Mouse (Mus musculus) lung, embryonic 14.5 days (tissue): ENCODE data around the gene Parp9. TPM values are rescaled to one million over a fixed set of nuclear protein-coding genes. Genes with fewer than 3 reads are reported as not detected.

Source experiments
- ATAC-seq: fragments of 200-750 bp; cut with Nextera tagmentation; 2 replicates; pipeline ENCODE4 v1.8.0; 2017; ENCODE audit warnings: mild to moderate bottlenecking, moderate TSS enrichment, moderate library complexity; ENCODE audit not compliant: insufficient read depth
- DNase-seq: peaks from one replicate; pipeline ENCODE4 v3.0.0-alpha.2; 2015
- H3K27ac ChIP-seq: fragments of 300-500 bp; sonication (generic); 2 replicates; pipeline ENCODE4 v1.5.1; 2014; ENCODE audit warnings: low read depth, mild to moderate bottlenecking, moderate library complexity
- H3K27me3 ChIP-seq: fragments of 300-500 bp; sonication (generic); 2 replicates; pipeline ENCODE4 v1.6.1; 2014; ENCODE audit warnings: low read length, control low read depth; ENCODE audit not compliant: insufficient read depth
- H3K36me3 ChIP-seq: fragments of 300-500 bp; sonication (generic); 2 replicates; pipeline ENCODE4 v1.6.1; 2014; ENCODE audit warnings: control low read depth; ENCODE audit not compliant: insufficient read depth
- H3K4me1 ChIP-seq: fragments of 300-500 bp; sonication (generic); 2 replicates; pipeline ENCODE4 v1.6.1; 2014; ENCODE audit warnings: antibody characterized with exemption, control low read depth; ENCODE audit not compliant: insufficient read depth
- H3K4me2 ChIP-seq: fragments of 300-500 bp; sonication (generic); 2 replicates; pipeline ENCODE4 v1.6.1; 2014; ENCODE audit warnings: mild to moderate bottlenecking
- H3K4me3 ChIP-seq: fragments of 300-500 bp; sonication (generic); 2 replicates; pipeline ENCODE4 v1.5.1; 2014; ENCODE audit warnings: low read depth, low read length
- H3K9ac ChIP-seq: fragments of 300-500 bp; sonication (generic); 2 replicates; pipeline ENCODE4 v1.6.1; 2014
- H3K9me3 ChIP-seq: fragments of 300-500 bp; sonication (generic); 2 replicates; pipeline ENCODE4 v1.6.1; 2016; ENCODE audit warnings: low read depth, low read length, control low read depth
- CTCF ChIP-seq: IDR thresholded peaks from 2 replicates; pipeline ENCODE4 v1.5.1; 2016; ENCODE audit warnings: antibody characterized with exemption, low read depth
- WGBS: fragments of 180-500 bp; shearing (Covaris S2); extraction: QIAGEN DNeasy Blood & Tissue Kit; methylation state at CpG from one replicate; pipeline ENCODE4 v1.1.7; 2014; 5-methylcytosine and 5-hydroxymethylcytosine counted together
- polyA plus RNA-seq: library from polyadenylated mRNA; unstranded; fragments of >200 nt; fragmentation: Nextera tagmentation; extraction: Ambion mirVana; gene quantifications from 2 replicates; pipeline ENCODE4 v1.2.1, GENCODE M21; 2014

Gene Parp9
- polyA plus RNA-seq, 1 experiment from 2014 or later = 5.2 TPM

GRCm38 (mm10) chr16:35914301-35914700, 24.0 kb upstream of the Parp9 start:
- H3K9me3 ChIP-seq = no peaks in the 10 kb centered on the region
- no peak for TF ChIP-seq CTCF
- DNase-seq (no peak), ATAC-seq (no peak)
- H3K4me3 ChIP-seq = no peak overlapping the region
- WGBS = 64% methylated on average over 5 of the region's 5 CpGs
- no peaks in the 10 kb centered on the region for H3K27me3 ChIP-seq
- no peak overlapping the region for H3K4me2 ChIP-seq
- H3K4me1 ChIP-seq = no peaks in the 10 kb centered on the region
- no peak overlapping the region for H3K9ac ChIP-seq
- no peaks in the 10 kb centered on the region for H3K36me3 ChIP-seq
- no peak overlapping the region for H3K27ac ChIP-seq

DNA sequence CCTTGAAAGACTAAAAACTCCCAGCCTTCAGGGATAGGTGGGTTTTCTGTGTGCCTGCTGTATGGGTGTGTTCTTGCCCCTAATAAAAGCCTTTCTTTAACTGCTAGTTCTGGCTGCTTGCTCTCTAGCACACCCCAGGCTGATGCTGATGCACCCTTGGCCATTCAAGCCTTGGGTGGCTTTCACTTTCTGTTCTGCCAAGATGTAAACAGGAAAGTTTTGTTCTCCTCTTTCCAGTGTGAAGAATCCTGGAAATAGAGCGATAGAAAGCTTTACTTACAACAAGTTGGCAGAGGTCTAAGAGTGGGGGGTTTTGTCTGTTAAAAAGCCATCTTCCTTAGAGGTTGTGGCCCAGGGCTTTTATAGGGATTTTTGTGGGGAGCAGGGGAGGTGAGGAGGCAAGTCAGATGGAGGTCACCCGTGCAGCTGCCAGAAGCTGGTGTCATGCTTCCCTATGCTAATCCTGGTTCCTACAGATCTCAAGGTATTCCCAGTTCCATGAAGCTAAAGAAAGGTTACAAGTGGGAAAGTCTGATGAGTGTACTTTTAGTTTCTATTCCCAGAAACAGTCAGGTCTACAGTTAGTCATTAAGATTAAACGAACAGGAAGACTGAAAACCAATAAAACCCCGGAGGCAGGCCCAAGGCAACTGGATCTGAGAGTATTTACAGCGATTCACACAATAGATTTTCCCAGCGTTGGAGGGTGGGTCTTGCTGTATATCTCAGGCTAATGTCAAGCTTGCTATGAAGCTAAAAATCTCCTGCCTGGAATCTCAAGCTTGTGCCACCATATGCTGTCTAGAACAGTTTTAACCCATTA, 19.3 kb upstream of the Parp9 start:
- H3K27me3 ChIP-seq = no peaks in the 10 kb centered on the region
- no peak overlapping the region for H3K9ac ChIP-seq
- WGBS = 73% methylated on average over 6 of the region's 6 CpGs
- H3K9me3 ChIP-seq = no peaks in the 10 kb centered on the region
- no peak for DNase-seq
- no peaks in the 10 kb centered on the region for H3K36me3 ChIP-seq
- H3K4me2 ChIP-seq = no peak overlapping the region
- ATAC-seq = no peak
- no peak overlapping the region for H3K27ac ChIP-seq
- no peak overlapping the region for H3K4me3 ChIP-seq
- H3K4me1 ChIP-seq = no peaks in the 10 kb centered on the region
- no peak for TF ChIP-seq CTCF

GRCm38 (mm10) chr16:35921676-35922235, 16.5 kb upstream of the Parp9 start:
- Histone ChIP-seq H3K9ac (no peak overlapping the region), H3K9me3 (no peaks in the 10 kb centered on the region), H3K36me3 (no peaks in the 10 kb centered on the region), H3K27ac (no peak overlapping the region), H3K27me3 (no peaks in the 10 kb centered on the region), H3K4me1 (no peaks in the 10 kb centered on the region), H3K4me2 (no peak overlapping the region), H3K4me3 (no peak overlapping the region)
- WGBS = 75% methylated on average over 2 of the region's 2 CpGs
- no peak for TF ChIP-seq CTCF
- ATAC-seq = no peak
- DNase-seq = no peak

GRCm38 (mm10) chr16:35922301-35922895, 15.9 kb upstream of the Parp9 start:
- H3K27me3 ChIP-seq = no peaks in the 10 kb centered on the region
- DNase-seq (no peak), ATAC-seq (no peak)
- no peak for TF ChIP-seq CTCF
- H3K36me3 ChIP-seq = no peaks in the 10 kb centered on the region
- H3K27ac ChIP-seq = no peak overlapping the region
- H3K9ac ChIP-seq = no peak overlapping the region
- H3K9me3 ChIP-seq = no peaks in the 10 kb centered on the region
- H3K4me2 ChIP-seq = no peak overlapping the region
- H3K4me1 ChIP-seq = no peaks in the 10 kb centered on the region
- WGBS = 65% methylated on average over 3 of the region's 3 CpGs
- H3K4me3 ChIP-seq = no peak overlapping the region

- TF ChIP-seq CTCF = no peak
- Histone ChIP-seq H3K4me1 (no peaks in the 10 kb centered on the region), H3K4me3 (no peak overlapping the region), H3K27ac (no peak overlapping the region), H3K36me3 (no peaks in the 10 kb centered on the region), H3K27me3 (no peaks in the 10 kb centered on the region), H3K9ac (no peak overlapping the region), H3K4me2 (no peak overlapping the region), H3K9me3 (no peaks in the 10 kb centered on the region)
- DNase-seq = no peak
- no peak for ATAC-seq
- WGBS = 63% methylated on average over 7 of the region's 7 CpGs
These were observed 14.6 kb upstream of the Parp9 start for GRCm38 (mm10) chr16:35923546-35924198.

GRCm38 (mm10) chr16:35924341-35924740, 13.9 kb upstream of the Parp9 start:
- TF ChIP-seq CTCF = no peak
- H3K4me3 ChIP-seq = no peak overlapping the region
- DNase-seq = no peak

More at GRCm38 (mm10) chr16:35924341-35924740, 13.9 kb upstream of the Parp9 start:
- Histone ChIP-seq H3K27ac (no peak overlapping the region), H3K4me2 (no peak overlapping the region), H3K9ac (no peak overlapping the region), H3K9me3 (no peaks in the 10 kb centered on the region), H3K36me3 (no peaks in the 10 kb centered on the region), H3K4me1 (no peaks in the 10 kb centered on the region), H3K27me3 (no peaks in the 10 kb centered on the region)
- whole genome bisulfite sequencing = 80% methylated on average over 5 of the region's 5 CpGs
- ATAC-seq = no peak
